Mouse (Mus musculus) frontal cortex, adult (tissue): ENCODE results near the gene Dnaja2.
A peak's percentile ranks its signal among the peaks of the same experiment; 100 is the strongest.

Source experiments
- ATAC-seq: cut with Nextera tagmentation; 2 replicates; pipeline ENCODE4 v1.9.2; 2017; ENCODE audit warnings: mild to moderate bottlenecking, moderate library complexity, mixed read lengths; ENCODE audit not compliant: low TSS enrichment

Gene Dnaja2

GRCm38 (mm10) chr8:85555181-85556145, at the start of gene Dnaja2:
TSS of gene Dnaja2 (minus strand) at chr8:85555344.
- peak; percentile 76 for ATAC-seq

GRCm38 (mm10) chr8:85604201-85604600, 49.1 kb upstream of the Dnaja2 start:
- no peak for ATAC-seq

GRCm38 (mm10) chr8:85603203-85603895, 48.2 kb upstream of the Dnaja2 start:
- ATAC-seq, result peak; percentile 83

GRCm38 (mm10) chr8:85602737-85603136, 47.6 kb upstream of the Dnaja2 start:
- ATAC-seq, result no peak

- no peak for ATAC-seq
These were observed 46.6 kb upstream of the Dnaja2 start for GRCm38 (mm10) chr8:85601741-85602140.

GRCm38 (mm10) chr8:85597413-85598191, 42.5 kb upstream of the Dnaja2 start:
- ATAC-seq, result no peak

- ATAC-seq, result no peak
These were observed 40.2 kb upstream of the Dnaja2 start for GRCm38 (mm10) chr8:85595391-85595790.

GRCm38 (mm10) chr8:85594983-85595382, 39.8 kb upstream of the Dnaja2 start:
- ATAC-seq, result no peak

GRCm38 (mm10) chr8:85593324-85593723, 38.2 kb upstream of the Dnaja2 start:
- no peak for ATAC-seq

- no peak for ATAC-seq
These were observed 36.4 kb upstream of the Dnaja2 start for GRCm38 (mm10) chr8:85591532-85591931.

GRCm38 (mm10) chr8:85590258-85590657, 35.1 kb upstream of the Dnaja2 start:
- no peak for ATAC-seq

- no peak for ATAC-seq
These were observed 33.5 kb upstream of the Dnaja2 start for GRCm38 (mm10) chr8:85588596-85588995.

- ATAC-seq, result no peak
These were observed 22.5 kb upstream of the Dnaja2 start for GRCm38 (mm10) chr8:85577666-85578065.

- peak; percentile 47; the same call in 1 of the 2 replicates for ATAC-seq
These were observed 18.9 kb upstream of the Dnaja2 start for GRCm38 (mm10) chr8:85573972-85574496.

- ATAC-seq, result no peak
These were observed 15.3 kb upstream of the Dnaja2 start for GRCm38 (mm10) chr8:85570466-85570865.

- ATAC-seq, result no peak
These were observed 12.7 kb upstream of the Dnaja2 start for GRCm38 (mm10) chr8:85567801-85568200.

- ATAC-seq, result no peak
These were observed 10.0 kb upstream of the Dnaja2 start for GRCm38 (mm10) chr8:85565186-85565585.

GRCm38 (mm10) chr8:85563336-85563735, 8.2 kb upstream of the Dnaja2 start:
- no peak for ATAC-seq

- ATAC-seq, result no peak
These were observed 4.8 kb upstream of the Dnaja2 start for GRCm38 (mm10) chr8:85559966-85560365.

- no peak for ATAC-seq
These were observed 4.1 kb upstream of the Dnaja2 start for GRCm38 (mm10) chr8:85559201-85559600.

GRCm38 (mm10) chr8:85557601-85557986, 2.5 kb upstream of the Dnaja2 start:
- ATAC-seq, result no peak
